Mouse (Mus musculus) kidney, adult 18-20 months (tissue): Measurements from ENCODE around the gene Hoxd8.
A peak's percentile ranks its signal among the peaks of the same experiment; 100 is the strongest.

Source experiments
- DNase-seq: peaks from one replicate; pipeline ENCODE4 v3.0.0; 2021

Hoxd8 gene

GRCm38 (mm10) chr2:74715504-74716241 is 11.3 kb downstream of the Hoxd8 start:
- peak; percentile 94 for DNase-seq

DNA sequence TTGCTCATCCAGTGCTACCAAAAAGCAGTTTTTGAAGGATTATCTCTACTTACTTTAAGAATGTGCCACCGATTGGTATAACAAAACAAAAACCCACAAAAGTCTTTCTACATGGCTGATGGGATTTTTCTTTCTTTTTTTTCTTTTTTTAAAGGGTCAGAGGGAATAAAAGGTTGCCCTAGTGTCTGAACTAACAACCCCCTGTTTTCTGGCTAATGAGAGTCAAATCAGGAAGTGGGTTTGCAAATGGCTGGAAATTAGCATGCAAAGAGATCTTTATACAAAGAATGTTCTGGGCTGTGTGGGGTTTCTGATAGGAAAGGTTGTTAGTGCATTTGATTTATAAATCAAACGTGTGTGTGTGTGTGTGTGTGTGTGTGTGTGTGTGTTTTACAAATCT is 16.0 kb downstream of the Hoxd8 start:
- DNase-seq, result no peak

- no peak for DNase-seq
Measured at GRCm38 (mm10) chr2:74720955-74721491, 16.6 kb downstream of the Hoxd8 start.

GRCm38 (mm10) chr2:74721882-74722281 is 17.5 kb downstream of the Hoxd8 start:
- no peak for DNase-seq

- no peak for DNase-seq
Measured at GRCm38 (mm10) chr2:74722949-74723348, 18.5 kb downstream of the Hoxd8 start.

GRCm38 (mm10) chr2:74724244-74725015 is 20.0 kb downstream of the Hoxd8 start:
- DNase-seq, result no peak

- DNase-seq, result no peak
Measured at GRCm38 (mm10) chr2:74725171-74725570, 20.8 kb downstream of the Hoxd8 start.

- DNase-seq, result peak; percentile 77
Measured at GRCm38 (mm10) chr2:74726551-74726950, 22.1 kb downstream of the Hoxd8 start, which contains the start of gene Gm28230. TSS of gene Gm28230 (plus strand) at chr2:74726728.

DNA sequence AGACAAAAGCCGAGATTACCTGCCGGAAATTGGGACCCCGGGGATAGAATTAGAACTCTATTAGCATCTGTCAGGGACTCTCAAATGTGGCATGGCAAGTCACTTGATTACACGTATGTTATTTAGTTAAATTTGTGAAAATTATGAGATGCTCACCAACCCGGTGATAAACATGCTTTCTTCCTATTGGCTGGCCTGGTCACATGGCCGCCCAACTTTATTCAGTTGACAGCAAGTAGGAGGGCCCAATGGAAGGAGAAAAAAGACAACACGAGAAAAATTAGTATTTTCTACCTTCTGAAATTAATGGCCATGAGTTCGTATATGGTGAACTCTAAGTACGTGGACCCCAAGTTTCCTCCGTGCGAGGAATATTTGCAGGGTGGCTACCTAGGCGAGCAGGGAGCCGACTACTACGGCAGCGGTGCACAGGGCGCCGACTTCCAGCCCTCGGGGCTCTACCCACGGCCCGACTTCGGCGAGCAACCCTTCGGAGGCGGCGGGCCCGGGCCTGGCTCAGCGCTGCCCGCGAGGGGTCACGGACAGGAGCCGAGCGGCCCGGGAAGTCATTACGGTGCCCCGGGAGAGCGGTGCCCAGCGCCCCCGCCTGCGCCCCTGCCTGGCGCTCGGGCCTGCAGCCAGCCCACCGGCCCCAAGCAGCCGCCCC is 22.7 kb downstream of the Hoxd8 start:
- DNase-seq, result no peak

GRCm38 (mm10) chr2:74727640-74728302 is 23.4 kb downstream of the Hoxd8 start:
- DNase-seq, result no peak

GRCm38 (mm10) chr2:74728303-74728680 is 23.9 kb downstream of the Hoxd8 start:
- no peak for DNase-seq

GRCm38 (mm10) chr2:74730331-74730730 is 25.9 kb downstream of the Hoxd8 start:
- no peak for DNase-seq

GRCm38 (mm10) chr2:74731055-74731454 is 26.6 kb downstream of the Hoxd8 start:
- no peak for DNase-seq

GRCm38 (mm10) chr2:74731799-74732512 is 27.5 kb downstream of the Hoxd8 start:
- no peak for DNase-seq

DNA sequence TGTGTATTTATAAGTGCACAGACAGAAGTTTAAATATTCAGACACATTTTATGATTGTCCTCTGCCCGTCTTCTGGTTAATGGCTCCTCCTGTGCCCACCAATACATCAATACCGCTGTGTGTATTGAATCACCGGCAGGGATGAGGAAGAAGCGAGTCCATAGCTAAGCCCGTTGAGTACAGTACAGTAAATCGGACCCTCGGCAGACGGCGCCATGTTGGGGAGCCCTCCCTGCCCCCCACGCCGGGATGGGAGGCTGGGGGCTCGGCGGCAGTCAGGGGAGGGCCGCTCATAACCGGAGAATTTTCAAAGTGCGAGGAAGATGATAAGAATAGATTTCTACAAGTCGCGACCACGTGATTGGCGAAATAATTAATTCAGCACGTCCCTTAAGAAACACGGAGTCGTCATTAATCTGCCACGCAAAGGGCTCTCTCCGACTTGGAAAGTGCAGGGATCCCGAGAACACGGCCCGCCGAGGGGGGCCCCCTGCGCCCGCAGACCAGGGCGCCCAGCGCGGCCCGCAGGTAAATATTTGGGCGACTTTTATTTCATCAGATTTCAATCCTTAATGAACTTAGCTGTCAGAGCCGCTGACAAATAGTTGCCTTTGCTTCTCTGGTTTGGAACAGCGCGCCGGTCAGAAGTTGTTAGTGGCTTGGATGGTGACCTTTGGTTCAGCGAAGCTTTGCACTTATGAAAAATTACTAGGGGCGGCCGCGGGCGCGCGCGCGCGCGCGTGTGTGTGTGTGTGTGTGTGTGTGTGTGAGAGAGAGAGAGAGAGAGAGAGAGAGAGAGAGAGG is 28.3 kb downstream of the Hoxd8 start:
- DNase-seq, result no peak

DNA sequence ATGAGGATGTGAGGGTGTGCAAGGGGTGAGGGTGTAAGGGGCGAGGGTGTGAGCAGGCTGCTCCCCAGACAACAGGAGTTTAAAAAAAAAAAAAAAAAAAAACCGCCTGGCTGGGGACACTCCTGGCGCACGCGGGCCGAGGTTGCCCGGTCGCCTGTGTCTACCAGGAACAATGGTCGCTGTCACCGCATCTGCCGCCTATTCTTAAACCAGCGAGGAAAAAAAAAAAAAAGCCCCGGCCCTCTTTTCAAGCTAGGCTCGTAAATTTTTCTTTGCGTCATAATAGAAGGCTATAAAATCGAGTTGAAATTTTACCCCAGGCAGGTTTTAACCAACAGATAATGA is 28.9 kb downstream of the Hoxd8 start:
- no peak for DNase-seq

- DNase-seq, result no peak
Measured at GRCm38 (mm10) chr2:74733765-74734164, 29.4 kb downstream of the Hoxd8 start.

DNA sequence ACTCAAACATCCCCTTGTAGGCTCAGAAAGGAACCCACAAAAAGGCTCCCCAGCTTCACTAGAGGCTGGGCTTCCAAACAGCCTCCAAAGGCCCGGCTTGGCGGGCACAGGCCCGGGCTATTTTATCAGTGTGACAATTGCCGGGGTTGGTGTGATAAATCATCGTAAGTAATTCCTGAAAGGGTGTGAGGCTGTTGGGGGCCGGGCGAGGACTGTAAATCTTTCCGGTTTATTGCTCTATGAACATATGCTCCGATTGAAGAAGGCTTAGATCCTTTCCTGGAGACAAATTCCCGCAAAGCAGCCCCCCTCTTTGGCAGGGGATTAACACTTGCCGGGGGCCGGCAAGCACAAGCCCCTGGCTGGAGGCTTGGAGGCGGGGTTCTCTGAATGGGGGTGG is 30.0 kb downstream of the Hoxd8 start:
- no peak for DNase-seq

DNA sequence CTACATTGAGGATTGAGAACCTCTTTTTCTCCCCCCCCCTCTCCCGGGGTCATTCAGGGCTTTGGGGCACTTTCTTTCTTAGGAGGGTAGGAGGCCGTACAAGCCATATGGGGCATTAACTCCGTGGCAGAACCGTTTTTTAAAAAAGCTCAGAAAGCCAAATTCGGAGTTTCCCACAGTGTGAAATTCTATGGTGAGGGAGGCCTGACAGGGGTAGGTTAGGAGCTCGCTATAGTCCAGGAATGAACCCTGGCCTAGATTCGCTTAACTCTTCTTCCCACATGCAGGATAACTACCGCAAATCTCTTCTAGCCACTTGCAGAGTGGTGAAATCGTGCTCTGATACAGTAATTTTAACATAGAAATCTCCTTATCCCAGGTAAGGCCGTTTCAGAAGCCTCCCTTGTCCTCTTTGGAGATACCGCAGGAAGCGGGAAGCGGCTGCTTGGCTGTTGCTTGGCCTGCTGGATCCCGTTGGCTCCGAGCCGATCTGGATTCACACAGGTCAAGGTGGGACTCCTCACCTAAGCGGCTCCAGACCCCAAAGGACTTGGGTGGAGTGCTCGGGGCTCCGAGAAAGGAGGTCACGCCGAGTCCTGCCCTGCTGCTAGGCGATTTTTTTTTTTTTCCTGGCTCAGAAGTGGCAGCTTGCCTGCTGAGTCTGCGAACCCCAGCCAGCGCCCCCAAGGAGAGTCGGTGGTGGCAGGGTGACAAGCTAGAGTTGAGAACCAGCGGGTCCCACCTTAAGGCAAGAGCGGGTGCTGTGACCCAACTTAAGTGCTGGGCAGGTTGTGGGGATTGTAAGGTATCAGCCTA is 30.8 kb downstream of the Hoxd8 start:
- no peak for DNase-seq

GRCm38 (mm10) chr2:74735851-74736687 is 31.7 kb downstream of the Hoxd8 start:
- no peak for DNase-seq
